Mouse (Mus musculus) left cerebral cortex, adult 8-10 months (tissue): ENCODE results near the gene Amz1. TPM values are rescaled to one million over a fixed set of nuclear protein-coding genes. Genes with fewer than 3 reads are reported as not detected.

Source experiments
- DNase-seq, 2 experiments: peaks; one replicate each; pipeline ENCODE4 v3.0.0; 2022; ENCODE audit warnings: low spot score in 2 of 2
- total RNA-seq, 4 experiments: library from RNA; stranded (reverse); gene quantifications; 2 replicates each; pipeline ENCODE4 v1.2.4; 2022

Amz1 gene
- total RNA-seq: 10 to 100 TPM; 21.0 to 28.7 (median 24.7) TPM

- DNase-seq: peak in 1 of 2 experiments; percentile 80
Measured at GRCm38 (mm10) chr5:140723822-140724221, at the start of gene Amz1. Gene Amz1, plus strand, starts transcription at chr5:140724127.

GRCm38 (mm10) chr5:140675079-140675478 lies 48.8 kb upstream of the Amz1 start:
- DNase-seq: no peak

- DNase-seq: peak in 1 of 2 experiments; percentile 65
Measured at GRCm38 (mm10) chr5:140675640-140676039, 48.3 kb upstream of the Amz1 start.

GRCm38 (mm10) chr5:140677137-140677536 lies 46.8 kb upstream of the Amz1 start:
- no peak for DNase-seq

- DNase-seq: no peak
Measured at GRCm38 (mm10) chr5:140680051-140680450, 43.9 kb upstream of the Amz1 start.

GRCm38 (mm10) chr5:140680950-140681349 lies 43.0 kb upstream of the Amz1 start:
- DNase-seq: no peak

DNA sequence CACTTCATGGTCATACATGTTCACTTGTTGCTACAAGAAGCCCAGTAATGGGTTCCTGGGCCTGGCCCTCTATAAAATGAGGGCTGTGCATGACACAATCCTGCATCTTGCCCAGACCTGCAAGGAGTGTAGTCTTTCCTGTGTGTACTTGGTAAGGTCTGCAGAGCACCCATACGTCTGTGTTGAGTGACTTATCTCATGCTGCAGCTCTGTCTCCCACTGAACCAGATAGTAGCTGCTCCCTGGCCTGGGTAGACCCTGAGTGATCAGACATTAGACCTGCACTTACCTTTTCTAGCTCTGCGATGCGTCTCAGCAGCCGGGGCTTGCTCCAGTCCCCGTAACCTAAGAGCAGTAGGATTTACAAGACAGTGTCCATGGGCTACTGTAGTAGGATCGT lies 41.8 kb upstream of the Amz1 start:
- DNase-seq: no peak

- DNase-seq: no peak
Measured at GRCm38 (mm10) chr5:140684343-140685148, 39.4 kb upstream of the Amz1 start.

DNA sequence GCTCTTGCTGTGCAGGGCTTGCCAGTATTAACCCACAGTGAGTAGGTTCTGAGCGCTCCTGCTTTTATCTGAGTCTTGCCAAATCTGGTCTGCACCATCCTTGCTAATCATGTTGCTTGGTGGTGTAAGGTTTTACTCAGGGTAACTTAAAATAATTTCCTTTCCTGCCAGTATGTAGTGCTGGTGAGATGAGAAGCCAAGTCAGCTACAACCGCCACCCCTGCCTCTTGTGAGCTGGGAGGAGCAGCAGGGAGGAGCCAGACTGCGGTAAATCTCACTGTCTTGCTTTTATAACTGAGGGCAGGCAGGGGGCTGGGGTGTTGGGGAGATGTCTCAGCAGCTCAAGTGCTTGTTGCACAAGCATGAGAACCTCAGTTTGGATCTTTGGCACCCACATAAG lies 35.5 kb upstream of the Amz1 start:
- peak in 1 of 2 experiments; percentile 64 for DNase-seq

DNA sequence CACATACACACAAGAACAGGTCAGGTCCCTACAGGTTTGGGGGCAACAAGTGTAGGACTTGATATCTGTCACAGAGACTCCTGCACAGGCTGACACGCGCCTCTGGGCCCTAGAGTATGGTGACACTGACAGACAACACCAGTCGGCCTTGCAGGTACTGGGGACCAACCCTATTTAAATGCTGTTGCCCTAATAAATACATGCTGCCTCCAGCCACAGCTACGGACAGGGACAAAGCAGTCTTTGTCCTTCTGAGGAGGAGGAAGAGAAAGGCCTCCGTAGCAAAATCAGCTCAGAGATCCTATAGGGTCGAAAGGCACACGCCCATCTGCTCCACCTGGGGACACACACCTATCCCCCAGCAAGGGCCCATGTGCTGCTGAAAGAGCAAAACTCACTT lies 27.9 kb upstream of the Amz1 start:
- DNase-seq: no peak

DNA sequence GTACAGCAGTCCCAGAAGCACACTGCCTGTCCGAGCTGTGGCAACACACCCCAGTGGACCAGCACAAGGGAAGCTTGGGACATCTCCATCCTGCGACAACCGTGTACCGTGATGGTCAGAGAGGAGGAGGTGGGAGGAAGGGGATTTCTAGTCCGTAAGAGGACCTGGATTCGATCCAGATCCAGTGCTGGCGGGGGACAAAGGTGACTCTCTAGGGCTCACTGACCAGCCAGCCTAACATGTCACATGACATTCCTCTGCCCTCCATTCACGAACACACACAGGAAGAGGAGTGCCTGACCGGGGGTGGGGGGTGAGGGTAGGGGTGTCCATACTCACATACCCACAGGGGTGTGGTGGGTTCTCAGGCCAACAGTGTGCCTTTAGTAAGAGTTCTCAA lies 24.2 kb upstream of the Amz1 start:
- DNase-seq: no peak

DNA sequence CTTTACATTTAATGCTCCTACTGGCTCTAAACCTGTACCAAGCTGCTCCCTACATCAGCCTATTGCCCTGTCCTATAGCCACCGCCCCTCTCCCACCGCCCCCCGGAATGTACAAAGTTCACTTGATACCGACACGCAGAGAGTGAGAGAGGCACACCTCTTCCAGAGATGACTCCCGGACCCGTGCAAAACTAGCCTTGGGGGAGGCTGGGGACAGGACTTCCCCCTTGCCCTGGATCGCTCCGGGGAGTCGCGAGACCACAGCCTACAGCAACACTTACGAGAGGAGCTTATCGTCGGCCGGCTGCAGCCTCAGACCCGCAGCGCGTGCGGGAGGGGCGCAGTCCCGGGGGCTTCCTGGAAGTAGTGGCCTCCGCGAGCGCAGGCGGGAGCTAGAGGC lies 22.3 kb upstream of the Amz1 start:
- no peak for DNase-seq

- peak; percentile 92 for DNase-seq
Measured at GRCm38 (mm10) chr5:140702103-140702513, 21.8 kb upstream of the Amz1 start, which contains the start of gene Iqce. Gene Iqce, minus strand, starts transcription at chr5:140702378.

DNA sequence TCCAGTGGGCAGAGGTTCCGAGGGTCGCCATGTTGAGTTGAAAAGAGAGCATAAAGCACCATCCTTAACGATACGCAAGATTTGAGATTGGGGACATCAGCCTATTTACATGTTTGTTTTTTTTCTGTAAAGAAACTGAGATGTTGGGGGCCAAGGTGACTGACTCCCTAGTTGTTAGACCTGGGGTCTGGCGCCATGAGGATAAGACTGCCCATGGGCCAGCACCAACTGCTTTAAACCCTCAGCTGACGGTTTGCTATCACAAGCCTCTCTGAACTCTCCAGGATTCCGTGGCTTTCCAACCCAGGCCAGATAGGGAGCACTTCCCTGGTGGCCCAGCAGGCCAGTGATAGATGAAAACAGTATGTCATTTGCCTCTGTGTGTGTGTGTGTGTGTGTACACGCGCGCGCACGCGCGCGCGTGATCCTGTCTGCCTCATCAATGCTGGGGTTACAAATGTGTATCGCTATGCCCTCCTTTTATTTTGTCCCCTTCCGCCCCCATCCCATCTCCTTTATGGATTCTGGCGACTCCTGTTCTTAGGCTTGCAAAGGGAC lies 21.2 kb upstream of the Amz1 start:
- DNase-seq: no peak

DNA sequence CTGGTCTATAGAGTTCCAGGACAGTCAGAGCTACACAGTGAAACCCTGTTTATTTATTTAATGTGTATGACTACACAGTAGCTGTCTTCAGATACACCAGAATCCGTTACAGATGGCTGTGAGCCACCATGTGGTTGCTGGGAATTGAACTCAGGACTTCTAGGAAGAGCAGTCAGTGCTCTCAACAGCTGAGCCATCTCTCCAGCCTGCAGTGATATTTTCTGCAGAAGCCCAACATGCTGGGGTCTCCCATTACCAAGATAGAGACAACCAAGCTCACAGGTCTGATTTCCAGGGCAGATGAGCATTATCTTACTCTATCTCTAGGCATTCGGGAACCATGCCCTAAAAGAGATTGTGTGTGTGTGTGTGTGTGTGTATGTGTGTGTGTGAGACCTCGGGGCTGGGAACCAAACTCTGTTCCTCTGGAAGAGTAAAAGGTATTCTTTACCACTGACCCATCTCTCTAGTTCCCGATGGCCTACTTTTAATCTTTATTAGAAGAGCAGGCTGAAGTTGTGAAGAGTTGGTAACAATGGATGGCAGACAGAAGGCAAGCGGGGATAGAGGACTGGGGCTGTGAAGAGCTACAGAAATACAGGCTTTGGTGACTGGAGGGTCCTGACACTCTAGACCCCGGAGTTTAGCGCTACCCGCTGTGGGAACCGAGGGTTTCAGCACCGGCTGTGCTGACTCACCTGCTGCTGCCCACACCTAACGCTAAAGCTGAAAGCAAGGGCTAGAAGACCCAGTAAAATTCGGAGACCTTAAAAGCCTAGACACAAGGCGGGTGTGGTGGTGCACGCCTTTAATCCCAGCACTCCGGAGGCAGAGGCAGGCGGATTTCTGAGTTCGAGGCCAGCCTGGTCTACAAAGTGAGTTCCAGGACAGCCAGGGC lies 20.2 kb upstream of the Amz1 start:
- DNase-seq: no peak

- peak; percentile 96 to 100 for DNase-seq
Measured at GRCm38 (mm10) chr5:140704378-140705251, 19.3 kb upstream of the Amz1 start, which contains the start of gene Brat1. Gene Brat1, plus strand, starts transcription at chr5:140705011.

DNA sequence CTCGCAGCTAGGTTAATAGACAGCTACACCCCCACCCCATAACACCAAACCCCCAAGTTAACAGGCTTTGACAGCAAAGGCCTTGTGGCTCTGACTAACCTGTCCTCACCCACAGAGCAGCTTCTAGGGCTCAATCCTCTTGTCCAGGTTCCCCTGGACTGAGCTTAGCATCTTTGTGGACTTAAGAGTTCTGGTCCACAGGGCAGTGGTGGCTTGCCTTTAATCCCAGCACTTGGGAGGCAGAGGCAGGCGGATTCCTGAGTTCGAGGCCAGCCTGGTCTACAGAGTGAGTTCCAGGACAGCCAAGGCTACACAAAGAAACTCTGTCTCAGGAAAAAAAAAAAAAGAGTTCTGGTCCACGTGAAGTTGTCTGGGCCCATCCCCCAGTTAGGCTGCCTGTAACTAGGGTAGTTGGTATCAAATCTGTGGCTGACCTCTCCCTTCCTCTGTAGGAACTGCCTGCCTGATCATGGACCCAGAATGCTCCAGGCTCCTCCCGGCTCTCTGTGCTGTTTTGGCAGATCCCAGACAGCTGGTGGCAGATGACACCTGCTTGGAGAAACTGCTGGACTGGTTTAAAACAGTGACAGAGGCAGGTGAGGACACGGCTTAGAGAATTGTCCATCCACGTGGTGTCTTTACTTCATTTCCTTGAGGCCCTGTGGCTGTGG lies 18.3 kb upstream of the Amz1 start:
- DNase-seq: no peak

DNA sequence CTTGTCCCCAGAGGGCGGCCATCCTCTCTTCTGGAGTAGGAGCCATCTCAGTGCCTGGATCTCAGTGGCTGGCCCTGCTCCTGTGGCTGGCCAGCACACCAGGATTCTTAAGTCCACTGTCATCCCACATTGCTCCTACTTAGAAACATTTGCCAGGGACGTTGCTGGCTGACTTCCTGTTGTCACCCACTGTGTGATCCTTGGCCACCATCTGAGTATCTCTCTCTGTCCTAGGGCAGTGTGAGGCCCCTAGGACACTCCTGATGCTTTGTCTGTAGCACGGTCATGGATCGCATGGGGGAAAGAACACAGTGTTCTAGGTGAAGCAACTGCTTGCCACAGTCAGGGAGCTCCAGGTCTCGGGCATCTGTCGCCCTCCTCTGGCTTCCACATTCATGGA lies 13.6 kb upstream of the Amz1 start:
- DNase-seq: no peak

DNA sequence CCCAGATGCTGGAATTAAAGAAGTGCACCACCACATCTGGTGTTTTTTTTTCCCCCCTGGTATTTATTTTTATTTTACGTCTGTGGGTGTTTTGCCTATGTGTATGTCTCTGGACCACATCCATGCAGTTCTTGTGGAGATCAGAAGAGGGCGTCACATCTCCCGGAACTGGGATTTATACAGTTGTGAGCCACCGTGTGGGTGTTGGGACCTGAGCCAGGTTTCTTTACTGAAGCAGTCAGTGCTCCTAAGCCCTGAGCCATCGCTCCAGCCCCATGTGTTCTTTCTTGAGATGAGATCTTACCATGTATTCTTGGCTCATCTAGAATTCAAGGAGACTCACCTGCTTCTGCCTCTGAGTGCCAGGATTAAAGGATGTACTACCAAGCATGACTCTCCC lies 12.9 kb upstream of the Amz1 start:
- DNase-seq: no peak

DNA sequence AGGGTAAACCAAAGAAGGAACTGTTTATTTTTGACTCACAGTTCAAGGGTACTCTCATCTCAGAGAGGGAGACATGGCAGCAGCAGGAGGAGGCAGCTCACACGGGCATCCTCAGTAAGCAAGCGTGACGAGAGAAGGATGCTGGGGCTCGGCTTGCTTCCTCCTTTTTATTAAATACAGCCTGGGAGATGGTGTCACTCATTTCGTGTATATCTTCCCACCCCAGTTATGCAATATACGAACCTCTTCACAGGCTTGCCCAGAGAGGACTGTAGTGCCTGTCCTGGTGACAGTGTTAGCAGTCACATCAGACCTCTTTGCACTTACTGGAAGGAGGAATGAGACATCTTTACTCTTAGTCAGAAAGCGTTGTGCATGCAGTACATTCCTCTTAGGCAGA lies 3.2 kb upstream of the Amz1 start:
- no peak for DNase-seq
